Mouse (Mus musculus): ENCODE results near the gene Ypel2. TPM values are rescaled to one million over a fixed set of nuclear protein-coding genes. Genes with fewer than 3 reads are reported as not detected.

The Ypel2 gene
- polyA plus RNA-seq, 1 experiment from 2014 or later: 7.7 TPM

DNA sequence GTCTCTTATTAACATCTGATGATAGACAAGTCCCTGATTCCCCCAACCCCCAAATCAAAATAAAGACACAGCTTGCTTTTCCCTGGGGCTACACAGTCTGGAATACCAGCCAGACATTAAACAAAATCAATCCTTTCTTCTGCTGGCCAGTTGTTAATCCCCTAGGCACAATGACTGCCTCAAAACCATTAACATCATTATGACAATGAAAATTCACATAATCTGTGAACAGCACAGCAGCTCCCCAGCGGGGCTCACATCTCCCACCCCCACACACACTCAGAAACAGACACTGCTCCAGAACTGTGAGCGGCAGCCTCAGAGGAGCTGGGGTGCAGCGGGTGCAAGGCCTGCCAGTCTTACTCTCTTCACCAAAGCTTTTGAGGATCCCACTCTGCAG lies 3.2 kb downstream of the Ypel2 start:
- Histone ChIP-seq H3K36me3 (ENCODE audit: control insufficient read depth, insufficient read depth, low read length) (no peaks in the 10 kb centered on the region), H3K4me2 (ENCODE audit: low read depth, low read length) (no peak overlapping the region), H3K9ac (ENCODE audit: low read length) (no peak overlapping the region), H3K4me1 (ENCODE audit: control insufficient read depth, insufficient read depth, low read length) (peaks cover 6% of the 10 kb centered on the region; the same call in 1 of the 2 replicates), H3K4me3 (replicated peaks; ENCODE audit: low read length) (no peak overlapping the region), H3K27me3 (ENCODE audit: control insufficient read depth, insufficient read depth, low read length) (no peaks in the 10 kb centered on the region), H3K9me3 (replicated peaks; ENCODE audit: control insufficient read depth, low read length) (no peaks in the 10 kb centered on the region), H3K27ac (ENCODE audit: low read length) (no peak overlapping the region)
- no peak for ATAC-seq (ENCODE audit: insufficient read depth, low FRiP score)
- 68% methylated on average over 3 of the region's 3 CpGs for WGBS

DNA sequence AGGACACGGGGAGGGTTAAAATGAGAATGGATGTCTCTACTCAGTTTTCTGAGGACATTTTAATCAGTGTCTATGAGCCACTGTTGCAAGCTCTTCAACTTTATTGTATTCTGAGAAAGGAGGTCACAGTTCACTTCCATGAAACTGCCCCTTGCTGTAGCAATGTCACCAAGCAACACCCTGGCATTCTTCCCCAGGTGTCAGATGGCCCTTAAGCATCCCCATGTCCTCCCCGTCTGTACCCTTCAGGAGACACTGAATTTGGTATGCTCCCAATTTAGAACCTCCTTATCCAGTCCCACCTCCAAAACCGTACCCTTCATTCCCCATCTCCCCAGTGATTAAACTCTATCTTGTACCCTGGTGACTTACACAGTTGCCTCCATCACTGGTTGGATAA lies 8.5 kb downstream of the Ypel2 start:
- no peak overlapping the region for H3K4me2 ChIP-seq (ENCODE audit: low read depth, low read length)
- H3K27me3 ChIP-seq (ENCODE audit: control insufficient read depth, insufficient read depth, low read length): no peaks in the 10 kb centered on the region
- no peak overlapping the region for H3K4me3 ChIP-seq (replicated peaks; ENCODE audit: low read length)
- H3K36me3 ChIP-seq (ENCODE audit: control insufficient read depth, insufficient read depth, low read length): no peaks in the 10 kb centered on the region
- H3K4me1 ChIP-seq (ENCODE audit: control insufficient read depth, insufficient read depth, low read length): peaks cover 1% of the 10 kb centered on the region; the same call in 1 of the 2 replicates
- no peak overlapping the region for H3K9ac ChIP-seq (ENCODE audit: low read length)
- no peak overlapping the region for H3K27ac ChIP-seq (ENCODE audit: low read length)
- 86% methylated on average over 3 of the region's 3 CpGs for WGBS
- ATAC-seq (ENCODE audit: insufficient read depth, low FRiP score): no peak
- H3K9me3 ChIP-seq (replicated peaks; ENCODE audit: control insufficient read depth, low read length): no peaks in the 10 kb centered on the region

DNA sequence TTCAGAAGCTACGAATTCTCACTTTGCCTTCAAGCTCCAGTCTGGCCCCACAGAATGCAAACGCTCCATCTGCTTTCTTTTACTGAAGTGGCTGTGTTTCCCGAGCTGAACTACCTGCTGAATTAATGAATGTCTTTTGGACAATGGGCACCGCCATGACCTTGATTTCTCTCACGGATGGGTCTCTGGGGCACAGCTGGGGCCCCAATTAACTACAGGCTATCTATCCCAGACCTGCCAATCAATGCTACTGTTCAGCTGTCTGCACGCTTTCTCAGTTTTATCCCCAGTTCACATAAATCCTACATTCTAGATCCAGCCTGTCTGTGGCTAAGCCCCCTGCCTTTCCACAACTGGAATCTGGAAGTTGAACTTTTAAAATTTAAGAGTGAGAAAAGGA lies 10.5 kb downstream of the Ypel2 start:
- no peak overlapping the region for H3K4me3 ChIP-seq (replicated peaks; ENCODE audit: low read length)
- no peaks in the 10 kb centered on the region for H3K27me3 ChIP-seq (ENCODE audit: control insufficient read depth, insufficient read depth, low read length)
- 71% methylated on average over 6 of the region's 6 CpGs for WGBS
- H3K27ac ChIP-seq (ENCODE audit: low read length): no peak overlapping the region
- no peak overlapping the region; the same call in 1 of the 2 replicates for H3K9ac ChIP-seq (ENCODE audit: low read length)
- H3K4me1 ChIP-seq (ENCODE audit: control insufficient read depth, insufficient read depth, low read length): peaks cover 3% of the 10 kb centered on the region; the same call in 1 of the 2 replicates
- no peaks in the 10 kb centered on the region for H3K9me3 ChIP-seq (replicated peaks; ENCODE audit: control insufficient read depth, low read length)
- no peak overlapping the region for H3K4me2 ChIP-seq (ENCODE audit: low read depth, low read length)
- no peak for ATAC-seq (ENCODE audit: insufficient read depth, low FRiP score)
- H3K36me3 ChIP-seq (ENCODE audit: control insufficient read depth, insufficient read depth, low read length): no peaks in the 10 kb centered on the region

DNA sequence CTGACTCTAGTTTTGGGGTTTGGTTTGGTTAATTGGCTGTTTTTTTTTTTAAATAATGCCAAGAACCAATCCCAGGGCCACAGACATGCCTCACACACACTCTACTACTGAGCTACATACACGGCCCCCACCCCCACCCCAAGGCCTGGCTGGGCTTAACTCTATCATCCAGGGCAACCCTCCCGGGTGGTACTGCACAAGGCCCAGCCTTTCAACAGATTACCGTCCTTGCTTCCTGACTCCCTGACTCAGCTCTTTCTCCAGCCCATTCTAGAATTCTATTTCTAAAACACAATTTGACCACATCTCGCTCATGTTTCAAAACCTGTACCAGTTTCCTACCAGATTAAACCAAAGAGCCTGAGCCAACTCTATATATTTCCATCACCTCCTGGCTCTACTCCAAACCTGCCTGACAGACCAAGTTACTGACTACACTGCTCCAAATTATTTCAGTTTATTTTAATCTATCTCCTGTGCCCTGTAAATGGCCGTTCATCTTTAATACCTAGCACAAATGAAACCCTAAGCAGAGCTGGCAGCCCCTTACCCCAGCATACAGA lies 12.2 kb downstream of the Ypel2 start:
- H3K36me3 ChIP-seq (ENCODE audit: control insufficient read depth, insufficient read depth, low read length): no peaks in the 10 kb centered on the region
- H3K4me1 ChIP-seq (ENCODE audit: control insufficient read depth, insufficient read depth, low read length): peaks cover 3% of the 10 kb centered on the region; the same call in 1 of the 2 replicates
- no peak overlapping the region for H3K27ac ChIP-seq (ENCODE audit: low read length)
- WGBS: 53% methylated on average over 5 of the region's 5 CpGs
- ATAC-seq (ENCODE audit: insufficient read depth, low FRiP score): no peak
- H3K9ac ChIP-seq (ENCODE audit: low read length): no peak overlapping the region
- H3K4me3 ChIP-seq (replicated peaks; ENCODE audit: low read length): no peak overlapping the region
- no peaks in the 10 kb centered on the region for H3K9me3 ChIP-seq (replicated peaks; ENCODE audit: control insufficient read depth, low read length)
- H3K4me2 ChIP-seq (ENCODE audit: low read depth, low read length): no peak overlapping the region
- H3K27me3 ChIP-seq (ENCODE audit: control insufficient read depth, insufficient read depth, low read length): no peaks in the 10 kb centered on the region

DNA sequence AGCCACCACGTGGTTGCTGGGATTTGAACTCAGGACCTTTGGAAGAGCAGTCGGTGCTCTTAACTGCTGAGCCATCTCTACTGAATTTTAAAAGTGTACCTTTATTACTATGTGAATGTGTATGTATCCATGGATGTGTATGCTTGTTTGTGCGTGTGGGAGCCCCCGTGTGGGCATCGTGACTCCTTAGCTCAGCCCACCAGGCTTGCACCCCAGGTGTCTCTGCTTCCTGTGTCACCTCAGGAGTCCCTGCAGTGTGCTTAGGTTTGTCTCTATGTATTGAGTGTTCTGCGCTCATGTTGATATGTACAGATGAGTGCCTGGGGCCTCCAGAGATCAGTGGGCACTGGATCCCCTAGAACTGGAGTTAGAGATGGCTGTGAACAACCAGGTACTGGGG lies 13.0 kb downstream of the Ypel2 start:
- Histone ChIP-seq H3K4me2 (ENCODE audit: low read depth, low read length) (no peak overlapping the region), H3K4me3 (replicated peaks; ENCODE audit: low read length) (no peak overlapping the region), H3K9me3 (replicated peaks; ENCODE audit: control insufficient read depth, low read length) (no peaks in the 10 kb centered on the region), H3K27me3 (ENCODE audit: control insufficient read depth, insufficient read depth, low read length) (no peaks in the 10 kb centered on the region), H3K9ac (ENCODE audit: low read length) (no peak overlapping the region), H3K4me1 (ENCODE audit: control insufficient read depth, insufficient read depth, low read length) (peaks cover 3% of the 10 kb centered on the region; the same call in 1 of the 2 replicates), H3K36me3 (ENCODE audit: control insufficient read depth, insufficient read depth, low read length) (no peaks in the 10 kb centered on the region), H3K27ac (ENCODE audit: low read length) (no peak overlapping the region)
- 85% methylated on average over 6 of the region's 6 CpGs for WGBS
- no peak for ATAC-seq (ENCODE audit: insufficient read depth, low FRiP score)

DNA sequence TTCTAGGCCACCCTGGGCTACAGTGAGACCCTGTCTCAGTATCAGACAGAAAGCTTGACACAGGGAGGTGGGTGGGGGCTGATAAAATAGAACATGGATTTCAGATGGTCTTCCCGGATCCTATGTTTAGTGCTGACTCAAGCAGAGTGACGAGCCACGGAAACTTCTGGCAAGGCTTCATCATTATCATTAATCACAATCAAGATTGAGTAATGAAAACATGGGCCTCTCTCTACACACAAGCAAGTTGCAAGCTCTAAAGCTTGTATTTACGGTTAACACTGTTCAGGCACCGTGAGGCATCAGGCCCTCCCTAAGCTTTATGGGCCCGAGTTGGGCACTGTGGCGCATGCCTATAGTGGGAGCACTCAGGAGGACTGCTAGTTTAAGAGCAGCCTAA lies 13.7 kb downstream of the Ypel2 start:
- H3K9ac ChIP-seq (ENCODE audit: low read length): no peak overlapping the region
- no peaks in the 10 kb centered on the region for H3K36me3 ChIP-seq (ENCODE audit: control insufficient read depth, insufficient read depth, low read length)
- no peaks in the 10 kb centered on the region for H3K27me3 ChIP-seq (ENCODE audit: control insufficient read depth, insufficient read depth, low read length)
- H3K27ac ChIP-seq (ENCODE audit: low read length): no peak overlapping the region
- H3K9me3 ChIP-seq (replicated peaks; ENCODE audit: control insufficient read depth, low read length): no peaks in the 10 kb centered on the region
- H3K4me2 ChIP-seq (ENCODE audit: low read depth, low read length): no peak overlapping the region
- peaks cover 3% of the 10 kb centered on the region; the same call in 1 of the 2 replicates for H3K4me1 ChIP-seq (ENCODE audit: control insufficient read depth, insufficient read depth, low read length)
- no peak overlapping the region for H3K4me3 ChIP-seq (replicated peaks; ENCODE audit: low read length)
- 77% methylated on average over 7 of the region's 7 CpGs for WGBS
- no peak for ATAC-seq (ENCODE audit: insufficient read depth, low FRiP score)

DNA sequence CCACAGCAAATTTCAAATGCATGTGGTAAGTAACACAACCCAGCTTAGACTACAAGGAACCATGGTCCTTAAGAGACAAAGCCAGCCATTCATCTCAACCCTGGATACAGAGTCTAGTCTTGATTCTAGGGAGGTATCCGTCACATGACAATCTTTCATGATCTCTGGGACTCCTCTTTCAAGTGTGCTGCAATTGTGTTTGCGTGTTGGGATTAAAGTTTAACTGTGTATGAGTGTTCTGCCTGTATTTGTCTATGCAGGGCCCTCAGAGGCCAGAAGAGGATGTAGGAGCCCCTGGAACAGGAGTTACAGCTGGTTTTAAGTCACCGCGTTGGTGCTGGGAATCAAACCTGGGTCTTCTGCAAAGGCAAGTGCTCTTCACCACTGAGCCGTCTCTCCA lies 16.3 kb downstream of the Ypel2 start:
- Histone ChIP-seq H3K9me3 (replicated peaks; ENCODE audit: control insufficient read depth, low read length) (no peaks in the 10 kb centered on the region), H3K9ac (ENCODE audit: low read length) (no peak overlapping the region)

DNA sequence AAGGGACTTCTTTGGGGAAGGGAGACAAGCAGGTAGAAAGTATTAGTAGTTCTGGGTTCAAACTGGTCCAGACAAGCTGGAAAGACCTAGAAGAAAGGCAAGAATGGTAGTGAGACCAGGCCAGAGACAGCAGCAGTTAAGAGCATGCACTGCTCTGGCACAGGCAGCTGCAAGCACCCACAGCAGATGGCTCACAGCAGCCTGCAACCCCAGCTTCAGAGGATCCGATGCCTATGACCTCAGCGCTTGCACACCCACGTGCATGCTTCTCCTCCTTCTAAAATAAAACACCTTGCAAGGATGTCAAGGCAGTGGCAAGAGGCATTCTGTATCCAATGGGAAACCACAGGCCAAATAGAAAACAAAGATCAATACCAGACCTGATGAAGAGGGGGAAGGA lies 19.1 kb downstream of the Ypel2 start:
- ATAC-seq (ENCODE audit: insufficient read depth, low FRiP score): no peak
- H3K27ac ChIP-seq (ENCODE audit: low read length): no peak overlapping the region
- H3K27me3 ChIP-seq (ENCODE audit: control insufficient read depth, insufficient read depth, low read length): no peaks in the 10 kb centered on the region
- no peaks in the 10 kb centered on the region for H3K9me3 ChIP-seq (replicated peaks; ENCODE audit: control insufficient read depth, low read length)
- no peaks in the 10 kb centered on the region for H3K36me3 ChIP-seq (ENCODE audit: control insufficient read depth, insufficient read depth, low read length)
- H3K9ac ChIP-seq (ENCODE audit: low read length): no peak overlapping the region
- H3K4me2 ChIP-seq (ENCODE audit: low read depth, low read length): no peak overlapping the region
- peaks cover 8% of the 10 kb centered on the region for H3K4me1 ChIP-seq (ENCODE audit: control insufficient read depth, insufficient read depth, low read length)
- WGBS: 67% methylated on average over 3 of the region's 3 CpGs
- H3K4me3 ChIP-seq (replicated peaks; ENCODE audit: low read length): no peak overlapping the region

More for the DNA sequence above, 16.3 kb downstream of the Ypel2 start:
- H3K36me3 ChIP-seq (ENCODE audit: control insufficient read depth, insufficient read depth, low read length): no peaks in the 10 kb centered on the region
- H3K27ac ChIP-seq (ENCODE audit: low read length): no peak overlapping the region
- no peak overlapping the region for H3K4me2 ChIP-seq (ENCODE audit: low read depth, low read length)
- no peak for ATAC-seq (ENCODE audit: insufficient read depth, low FRiP score)
- peaks cover 11% of the 10 kb centered on the region for H3K4me1 ChIP-seq (ENCODE audit: control insufficient read depth, insufficient read depth, low read length)
- H3K27me3 ChIP-seq (ENCODE audit: control insufficient read depth, insufficient read depth, low read length): no peaks in the 10 kb centered on the region
- 92% methylated on average over 5 of the region's 5 CpGs for WGBS
- H3K4me3 ChIP-seq (replicated peaks; ENCODE audit: low read length): no peak overlapping the region

DNA sequence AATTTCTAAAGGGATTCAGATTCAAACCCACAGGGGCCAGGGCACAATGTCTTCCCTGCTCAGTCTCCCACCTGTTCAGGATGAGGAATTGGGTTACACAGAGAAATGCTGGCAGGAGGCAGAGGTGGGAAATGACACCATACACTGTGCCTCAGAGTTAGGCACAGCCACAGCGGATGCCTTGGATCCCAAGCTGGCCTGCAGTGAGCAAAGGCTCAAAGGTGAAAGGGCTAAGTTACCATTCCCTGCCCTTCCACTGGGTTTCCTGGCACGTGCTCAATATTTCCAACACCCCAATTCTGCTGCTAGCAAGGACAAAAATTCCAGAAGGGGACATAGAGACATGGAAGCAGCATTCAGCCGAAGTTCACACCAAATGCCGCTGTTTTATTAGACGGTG lies 20.3 kb downstream of the Ypel2 start:
- Histone ChIP-seq H3K4me2 (ENCODE audit: low read depth, low read length) (no peak overlapping the region), H3K4me1 (ENCODE audit: control insufficient read depth, insufficient read depth, low read length) (peaks cover 14% of the 10 kb centered on the region), H3K9me3 (replicated peaks; ENCODE audit: control insufficient read depth, low read length) (no peaks in the 10 kb centered on the region), H3K9ac (ENCODE audit: low read length) (no peak overlapping the region), H3K27ac (ENCODE audit: low read length) (no peak overlapping the region), H3K4me3 (replicated peaks; ENCODE audit: low read length) (no peak overlapping the region), H3K36me3 (ENCODE audit: control insufficient read depth, insufficient read depth, low read length) (no peaks in the 10 kb centered on the region), H3K27me3 (ENCODE audit: control insufficient read depth, insufficient read depth, low read length) (no peaks in the 10 kb centered on the region)
- 57% methylated on average over 5 of the region's 5 CpGs for WGBS
- ATAC-seq (ENCODE audit: insufficient read depth, low FRiP score): no peak
